Mouse (Mus musculus) midbrain, embryonic 11.5 days (tissue): ENCODE results near the gene Cdcp1. TPM values are rescaled to one million over a fixed set of nuclear protein-coding genes. Genes with fewer than 3 reads are reported as not detected.
A peak's percentile ranks its signal among the peaks of the same experiment; 100 is the strongest.

Experiments used
- ATAC-seq: fragments of 200-750 bp; cut with Nextera tagmentation; 2 replicates; pipeline ENCODE4 v1.8.0; 2017; ENCODE audit warnings: moderate TSS enrichment, moderate library complexity; ENCODE audit not compliant: low FRiP score
- DNase-seq: peaks from one replicate; pipeline ENCODE4 v3.0.0; 2015; ENCODE audit warnings: low spot score; ENCODE audit errors: missing footprints
- H3K27ac ChIP-seq: fragments of 300-500 bp; sonication (generic); 2 replicates; pipeline ENCODE4 v1.5.1; 2014; ENCODE audit warnings: low read depth, low read length
- H3K27me3 ChIP-seq: fragments of 300-500 bp; sonication (generic); 2 replicates; pipeline ENCODE4 v1.6.1; 2014; ENCODE audit warnings: mild to moderate bottlenecking, low read length, moderate library complexity, mixed read lengths; ENCODE audit not compliant: control insufficient read depth, insufficient read depth
- H3K36me3 ChIP-seq: fragments of 300-500 bp; sonication (generic); 2 replicates; pipeline ENCODE4 v1.6.1; 2014; ENCODE audit warnings: mild to moderate bottlenecking, low read length, moderate library complexity, mixed read lengths; ENCODE audit not compliant: control insufficient read depth, insufficient read depth
- H3K4me1 ChIP-seq: fragments of 300-500 bp; sonication (generic); 2 replicates; pipeline ENCODE4 v1.6.1; 2014; ENCODE audit warnings: low read length; ENCODE audit not compliant: control insufficient read depth, insufficient read depth
- H3K4me2 ChIP-seq: fragments of 300-500 bp; sonication (generic); 2 replicates; pipeline ENCODE4 v1.6.1; 2014; ENCODE audit warnings: mild to moderate bottlenecking, moderate library complexity
- H3K4me3 ChIP-seq: fragments of 300-500 bp; sonication (generic); 2 replicates; pipeline ENCODE4 v1.5.1; 2014; ENCODE audit warnings: low read depth, low read length
- H3K9ac ChIP-seq: fragments of 300-500 bp; sonication (generic); 2 replicates; pipeline ENCODE4 v1.6.1; 2014; ENCODE audit warnings: low read length
- H3K9me3 ChIP-seq: fragments of 300-500 bp; sonication (generic); 2 replicates; pipeline ENCODE4 v1.6.1; 2016; ENCODE audit warnings: low read length; ENCODE audit not compliant: control insufficient read depth
- whole genome bisulfite sequencing: fragments of 180-500 bp; shearing (Covaris S2); extraction: QIAGEN DNeasy Blood & Tissue Kit; methylation state at CpG from one replicate; pipeline ENCODE4 v1.1.7; 2014; 5-methylcytosine and 5-hydroxymethylcytosine counted together
- polyA plus RNA-seq: library from polyadenylated mRNA; unstranded; fragments of >200 nt; fragmentation: Nextera tagmentation; extraction: Ambion mirVana; gene quantifications from 2 replicates; pipeline ENCODE4 v1.2.1, GENCODE M21; 2014

The Cdcp1 gene
- 0.11 and 0.29 TPM in 2 replicates for polyA plus RNA-seq

DNA sequence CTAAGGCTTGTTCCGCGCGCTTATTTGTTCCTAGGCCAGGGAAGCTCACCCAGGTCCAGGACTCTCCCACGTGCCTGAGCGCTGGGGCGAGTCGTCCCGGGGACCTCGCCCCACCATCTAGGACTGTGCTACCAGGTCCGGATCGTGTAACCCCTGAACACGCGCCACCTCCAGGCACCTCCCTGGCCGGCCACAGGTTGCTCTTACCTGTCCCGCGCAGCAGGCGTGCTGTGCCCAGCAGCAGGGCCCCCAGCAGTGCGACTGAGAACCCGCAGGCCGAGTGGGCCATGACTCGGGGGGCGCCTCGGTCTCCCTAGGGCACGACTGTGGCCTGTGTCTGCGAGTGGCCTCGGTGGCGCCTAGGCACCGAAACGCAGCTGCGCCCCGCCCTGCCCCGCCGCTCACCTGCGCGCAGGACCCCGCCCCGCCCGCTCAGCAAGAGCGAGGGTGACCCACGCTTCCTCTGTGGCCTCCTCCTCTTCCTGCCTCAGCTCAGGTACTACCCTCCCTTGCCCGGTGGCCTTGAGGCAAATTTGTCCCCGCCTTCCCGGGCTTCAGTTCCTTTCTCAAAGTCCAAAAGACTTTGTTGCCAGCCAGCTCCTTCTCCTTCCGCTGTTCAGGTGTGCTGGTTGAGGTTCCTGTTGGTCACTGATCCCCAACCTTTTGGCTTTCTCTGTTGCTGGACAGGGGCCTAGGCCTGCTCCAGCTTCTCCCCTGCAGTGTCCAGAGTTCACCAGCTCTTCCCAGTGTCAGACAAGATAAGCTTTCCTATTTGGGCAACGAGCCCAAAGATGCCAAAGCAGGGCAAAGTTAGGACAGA, at the start of gene Cdcp1:
Gene Cdcp1 (minus strand): TSS at position 418 of the 820 bp plus-strand sequence.
- 5% methylated on average over 45 of the region's 45 CpGs for WGBS

DNA sequence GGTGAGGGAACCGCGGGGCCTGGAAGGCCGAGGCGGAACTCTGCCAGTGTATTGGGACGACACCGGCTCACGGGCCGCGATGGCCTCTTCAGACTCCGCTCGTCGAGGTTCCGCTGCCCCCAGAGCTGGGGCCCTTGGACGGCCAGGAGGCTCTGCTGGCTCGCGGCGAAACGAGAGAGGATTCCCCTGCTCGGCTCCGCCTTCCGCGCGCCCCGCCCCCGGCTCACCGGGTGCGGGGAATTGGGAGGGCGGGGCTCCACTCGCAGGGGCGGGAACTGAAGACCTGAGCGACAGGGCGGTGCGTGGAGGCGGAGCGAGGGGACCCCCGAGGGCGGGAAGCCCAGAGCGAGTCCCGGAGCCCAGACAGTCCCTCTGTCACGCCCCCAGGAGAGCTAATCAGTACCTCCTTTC, 44.8 kb upstream of the Cdcp1 start, which contains the start of gene Tmem158:
Gene Tmem158 (minus strand): TSS at position 154 of the 411 bp plus-strand sequence.
- no peaks in the 10 kb centered on the region for H3K36me3 ChIP-seq
- 0% methylated on average over 19 of the region's 40 CpGs for WGBS
- DNase-seq (peak; percentile 98), ATAC-seq (peak; percentile 90)
- peak within 1 kb of the TSS; percentile 73 for H3K9ac ChIP-seq
- peak within 1 kb of the TSS; percentile 53 for H3K4me3 ChIP-seq
- peaks cover 8% of the 10 kb centered on the region; the same call in 1 of the 2 replicates for H3K27me3 ChIP-seq
- no peaks in the 10 kb centered on the region for H3K9me3 ChIP-seq
- H3K27ac ChIP-seq, result peak within 1 kb of the TSS; percentile 32
- H3K4me1 ChIP-seq, result peaks cover 2% of the 10 kb centered on the region
- H3K4me2 ChIP-seq, result peak within 1 kb of the TSS; percentile 92

More for the DNA sequence above, at the start of gene Cdcp1:
- ATAC-seq (no peak), DNase-seq (no peak)
- Histone ChIP-seq H3K4me3 (peak within 1 kb of the TSS; percentile 9; the same call in 1 of the 2 replicates), H3K9me3 (no peaks in the 10 kb centered on the region), H3K27ac (no peak within 1 kb of the TSS), H3K27me3 (peaks cover 12% of the 10 kb centered on the region), H3K36me3 (no peaks in the 10 kb centered on the region), H3K9ac (no peak within 1 kb of the TSS), H3K4me1 (no peaks in the 10 kb centered on the region; the same call in 1 of the 2 replicates), H3K4me2 (peak within 1 kb of the TSS; percentile 45)

DNA sequence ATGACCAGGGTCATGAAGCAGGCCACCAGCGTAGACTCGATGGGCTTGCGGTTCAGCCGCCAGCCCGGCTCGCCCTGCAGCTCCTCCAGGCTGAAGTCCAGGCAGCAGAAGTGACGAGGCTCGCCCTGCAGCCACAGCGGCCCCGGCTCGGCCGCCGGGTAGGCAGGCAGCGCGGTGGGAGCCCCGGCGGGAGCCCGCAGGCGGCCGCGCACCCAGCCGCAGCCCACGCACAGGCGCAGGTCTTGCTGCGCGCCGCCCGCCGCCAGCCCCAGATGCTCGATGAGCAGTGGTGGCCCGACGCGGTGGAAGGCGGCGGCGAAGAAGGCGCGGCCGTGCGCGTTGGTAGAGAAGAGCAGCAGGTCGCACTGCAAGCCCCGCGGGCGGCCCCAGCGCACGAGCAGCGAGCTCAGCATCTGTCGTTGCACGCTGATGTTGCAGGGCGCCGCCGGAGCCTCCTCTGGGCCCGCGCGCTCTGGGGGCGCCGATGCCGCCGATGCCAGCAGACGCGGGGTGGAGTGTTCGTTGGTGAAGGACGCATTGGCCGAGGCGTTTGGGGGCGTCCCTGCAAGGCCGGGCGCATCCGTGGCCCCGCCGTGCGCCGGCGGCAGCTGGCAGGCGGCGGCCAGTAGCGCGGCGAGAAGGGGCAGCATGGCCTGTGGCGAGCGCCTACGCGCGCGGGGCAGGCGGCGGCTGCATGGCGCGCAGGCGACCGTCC, 44.2 kb upstream of the Cdcp1 start:
- DNase-seq, result no peak
- peak overlapping the region; percentile 92 for H3K4me2 ChIP-seq
- H3K36me3 ChIP-seq, result no peaks in the 10 kb centered on the region
- ATAC-seq, result peak; percentile 75
- peak overlapping the region; percentile 73 for H3K9ac ChIP-seq
- WGBS, result under 1% methylated on average over 90 of the region's 92 CpGs
- H3K27ac ChIP-seq, result peak overlapping the region; percentile 32
- peak overlapping the region; percentile 53 for H3K4me3 ChIP-seq
- H3K9me3 ChIP-seq, result no peaks in the 10 kb centered on the region
- peaks cover 2% of the 10 kb centered on the region for H3K4me1 ChIP-seq
- peaks cover 8% of the 10 kb centered on the region; the same call in 1 of the 2 replicates for H3K27me3 ChIP-seq

DNA sequence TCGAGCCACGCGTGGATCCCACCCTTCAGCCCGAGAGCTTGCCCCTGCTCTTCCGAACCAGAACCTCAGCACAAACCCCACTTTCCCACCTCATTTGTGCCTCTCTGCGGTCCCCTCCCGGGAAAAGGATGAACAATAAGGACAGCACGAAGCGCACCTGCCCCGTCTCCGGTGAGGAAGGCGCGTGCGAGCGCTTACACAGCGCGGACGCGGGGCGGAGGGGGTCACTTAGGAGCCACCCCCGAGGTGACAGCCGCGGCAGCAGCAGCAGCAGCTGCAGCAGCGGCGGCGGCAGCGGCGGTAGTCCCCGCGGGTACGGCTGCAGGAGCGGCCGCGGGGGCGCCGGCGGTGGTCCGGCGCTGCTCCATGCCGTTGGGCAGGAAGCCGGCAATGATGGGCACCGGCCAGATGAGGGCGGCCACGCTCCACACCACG, 43.6 kb upstream of the Cdcp1 start:
- Histone ChIP-seq H3K27me3 (peaks cover 8% of the 10 kb centered on the region; the same call in 1 of the 2 replicates), H3K9ac (peak overlapping the region; percentile 73), H3K4me2 (peak overlapping the region; percentile 92), H3K4me1 (peaks cover 2% of the 10 kb centered on the region), H3K4me3 (peak overlapping the region; percentile 53), H3K36me3 (no peaks in the 10 kb centered on the region), H3K9me3 (no peaks in the 10 kb centered on the region), H3K27ac (no peak overlapping the region)
- peak; percentile 97 for DNase-seq
- ATAC-seq, result peak; percentile 91
- WGBS, result 1% methylated on average over 45 of the region's 45 CpGs

DNA sequence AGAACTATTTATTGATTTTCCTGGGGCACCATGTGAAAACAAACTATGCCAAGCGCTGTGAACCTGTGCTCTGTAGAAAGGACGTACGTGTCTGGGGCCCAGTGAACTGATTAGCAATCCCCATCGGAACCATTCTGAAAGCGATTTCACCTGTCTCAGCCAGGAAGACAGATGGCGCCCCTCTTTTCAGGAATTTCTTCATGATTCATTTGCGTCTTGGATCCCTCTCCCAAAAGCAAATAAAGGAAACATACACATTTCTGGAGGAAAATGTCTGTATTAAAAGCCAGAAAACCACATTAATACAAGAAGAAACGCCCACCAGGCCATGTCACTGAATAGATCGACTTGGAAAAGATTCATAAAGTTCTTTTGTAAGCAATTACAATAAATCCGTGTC, 43.0 kb upstream of the Cdcp1 start:
- no peak overlapping the region for H3K9ac ChIP-seq
- WGBS, result 34% methylated on average over 10 of the region's 10 CpGs
- no peaks in the 10 kb centered on the region for H3K36me3 ChIP-seq
- peak overlapping the region; percentile 6; the same call in 1 of the 2 replicates for H3K4me2 ChIP-seq
- peaks cover 2% of the 10 kb centered on the region for H3K4me1 ChIP-seq
- DNase-seq (peak; percentile 85), ATAC-seq (no peak)
- peaks cover 8% of the 10 kb centered on the region; the same call in 1 of the 2 replicates for H3K27me3 ChIP-seq
- no peaks in the 10 kb centered on the region for H3K9me3 ChIP-seq
- H3K4me3 ChIP-seq, result 0 out of 2 replicates have a peak overlapping the region, but pooled peaks have one; percentile 53
- no peak overlapping the region for H3K27ac ChIP-seq

DNA sequence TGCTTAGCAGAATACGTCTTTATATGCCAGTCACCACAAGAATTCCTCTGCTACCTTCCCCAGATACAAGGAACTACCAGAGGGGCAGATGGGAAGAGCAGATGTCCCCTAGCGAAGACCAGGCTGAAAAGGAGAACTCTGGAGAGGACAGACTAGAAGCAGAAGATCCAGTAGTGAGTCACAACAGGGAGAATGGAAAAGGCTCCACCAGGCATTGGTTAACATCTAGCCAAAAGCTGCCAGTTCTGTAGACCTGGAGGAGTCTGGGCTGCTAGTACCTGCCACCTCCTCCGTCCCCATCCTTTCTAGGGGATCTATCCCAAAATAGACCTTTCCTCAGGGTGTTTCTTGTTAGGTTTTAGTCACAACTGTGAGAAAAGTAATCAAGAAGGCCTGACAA, 39.9 kb upstream of the Cdcp1 start:
- Histone ChIP-seq H3K4me3 (no peak overlapping the region), H3K27ac (no peak overlapping the region), H3K36me3 (no peaks in the 10 kb centered on the region), H3K9ac (no peak overlapping the region), H3K27me3 (peaks cover 8% of the 10 kb centered on the region; the same call in 1 of the 2 replicates), H3K4me1 (peaks cover 2% of the 10 kb centered on the region), H3K4me2 (no peak overlapping the region), H3K9me3 (no peaks in the 10 kb centered on the region)
- DNase-seq, result no peak
- ATAC-seq, result no peak
- WGBS, result 80% methylated on average over 3 of the region's 3 CpGs

DNA sequence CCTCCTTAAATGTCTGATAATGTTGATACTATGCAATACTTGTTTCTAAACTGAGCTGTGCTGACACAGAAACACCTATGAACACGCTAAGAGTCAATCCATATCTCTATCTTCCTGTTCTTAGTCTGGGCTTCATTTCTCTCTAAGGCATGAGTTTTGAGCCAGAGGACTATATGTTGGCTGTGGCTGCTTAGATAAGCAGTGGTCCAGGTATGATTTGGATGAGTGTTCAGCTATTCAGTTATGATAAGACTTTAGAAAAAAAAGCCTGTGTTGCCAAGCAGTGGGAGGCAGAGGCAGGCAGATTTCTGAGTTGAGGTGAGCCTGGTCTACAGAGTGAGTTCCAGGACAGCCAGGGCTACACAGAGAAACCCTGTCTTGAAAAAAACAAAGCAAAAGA, 32.2 kb upstream of the Cdcp1 start:
- Histone ChIP-seq H3K9me3 (no peaks in the 10 kb centered on the region), H3K9ac (no peak overlapping the region), H3K4me3 (no peak overlapping the region), H3K27ac (no peak overlapping the region), H3K36me3 (no peaks in the 10 kb centered on the region), H3K4me1 (no peaks in the 10 kb centered on the region), H3K27me3 (no peaks in the 10 kb centered on the region), H3K4me2 (no peak overlapping the region)
- no peak for ATAC-seq
- WGBS, result 85% methylated on average over 1 of the region's 1 CpGs
- no peak for DNase-seq

DNA sequence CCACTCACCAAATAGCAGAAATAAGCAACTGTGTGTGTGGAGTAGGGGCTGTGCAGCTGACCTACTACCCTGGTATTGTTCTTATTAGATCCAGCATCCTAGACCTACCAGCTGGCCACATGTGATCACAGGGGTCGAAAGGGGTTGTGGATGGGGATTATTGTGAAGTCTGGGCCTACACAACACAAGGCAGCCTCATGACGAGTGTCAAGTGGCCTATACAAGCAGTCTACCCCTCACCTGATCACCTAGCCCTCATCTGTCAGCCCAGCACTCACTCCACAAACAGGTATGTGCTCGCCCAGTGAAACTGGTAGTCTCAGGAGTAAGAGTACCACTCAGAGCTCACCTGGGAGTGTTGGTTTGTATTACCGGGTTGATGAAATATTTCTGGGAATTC, 29.3 kb upstream of the Cdcp1 start:
- no peaks in the 10 kb centered on the region for H3K9me3 ChIP-seq

More for the DNA sequence above, 29.3 kb upstream of the Cdcp1 start:
- H3K27ac ChIP-seq, result no peak overlapping the region
- DNase-seq (no peak), ATAC-seq (no peak)
- no peaks in the 10 kb centered on the region for H3K27me3 ChIP-seq
- H3K4me2 ChIP-seq, result no peak overlapping the region
- H3K36me3 ChIP-seq, result no peaks in the 10 kb centered on the region
- no peaks in the 10 kb centered on the region for H3K4me1 ChIP-seq
- H3K4me3 ChIP-seq, result no peak overlapping the region
- 80% methylated on average over 4 of the region's 4 CpGs for WGBS
- H3K9ac ChIP-seq, result no peak overlapping the region
